Mouse (Mus musculus) cortical plate, adult 2 months (tissue): ENCODE data around the gene Itih1.

Source experiments
- CTCF ChIP-seq: fragments of 200-500 bp; IDR thresholded peaks from 2 replicates; pipeline ENCODE4 v1.5.1; 2011; ENCODE audit warnings: mild to moderate bottlenecking, control low read depth, low read length; ENCODE audit not compliant: insufficient read depth; ENCODE audit errors: extremely low read depth
- POLR2A ChIP-seq: fragments of 200-500 bp; IDR thresholded peaks from 2 replicates; pipeline ENCODE4 v1.6.1; 2011; ENCODE audit warnings: mild to moderate bottlenecking, low read length, control low read depth; ENCODE audit not compliant: insufficient read depth; ENCODE audit errors: extremely low read depth

DNA sequence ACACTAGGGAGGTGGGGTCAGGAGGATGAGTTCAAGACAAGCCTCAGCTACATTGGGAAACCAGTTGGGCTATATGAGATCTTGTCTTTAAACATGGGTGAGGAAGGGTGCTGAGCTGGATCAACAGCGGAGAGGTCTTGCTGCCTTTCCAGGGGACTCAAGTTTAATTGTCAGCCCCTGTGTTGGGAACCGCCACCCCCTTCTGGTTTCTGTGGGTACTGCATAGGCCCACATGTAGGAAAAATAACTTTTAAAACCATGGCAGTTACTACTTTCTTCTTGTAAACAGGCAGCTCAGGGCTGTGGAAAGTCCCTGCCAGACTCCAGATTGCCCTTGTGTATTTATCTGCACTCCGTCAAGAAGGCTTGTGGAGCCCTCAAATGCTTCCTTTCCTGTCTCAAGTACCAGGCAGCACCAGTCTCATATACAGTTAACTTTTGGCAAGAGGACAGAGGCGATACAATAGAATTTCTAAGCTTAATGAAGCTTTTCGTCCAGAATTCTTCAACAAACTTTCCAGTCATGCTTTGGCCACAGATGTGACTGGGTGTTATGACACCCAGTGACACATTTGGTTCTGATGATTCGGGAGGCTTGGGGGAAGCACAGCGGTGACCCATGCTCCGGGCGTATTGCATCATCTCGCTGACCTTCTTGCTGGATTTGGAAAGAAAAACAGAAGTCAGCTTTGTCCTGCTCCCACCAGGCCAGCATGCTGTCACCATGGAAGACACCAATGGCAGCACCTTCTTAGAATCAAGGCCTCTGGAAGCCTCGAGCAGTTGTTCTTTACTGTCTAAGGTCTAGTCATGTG lies 978 bp upstream of the Itih1 start:
- TF ChIP-seq POLR2A (no peak), CTCF (peak; percentile 68)
